8 mouse cellular contexts compared by ENCODE assay signal in the genomic region with DNA sequence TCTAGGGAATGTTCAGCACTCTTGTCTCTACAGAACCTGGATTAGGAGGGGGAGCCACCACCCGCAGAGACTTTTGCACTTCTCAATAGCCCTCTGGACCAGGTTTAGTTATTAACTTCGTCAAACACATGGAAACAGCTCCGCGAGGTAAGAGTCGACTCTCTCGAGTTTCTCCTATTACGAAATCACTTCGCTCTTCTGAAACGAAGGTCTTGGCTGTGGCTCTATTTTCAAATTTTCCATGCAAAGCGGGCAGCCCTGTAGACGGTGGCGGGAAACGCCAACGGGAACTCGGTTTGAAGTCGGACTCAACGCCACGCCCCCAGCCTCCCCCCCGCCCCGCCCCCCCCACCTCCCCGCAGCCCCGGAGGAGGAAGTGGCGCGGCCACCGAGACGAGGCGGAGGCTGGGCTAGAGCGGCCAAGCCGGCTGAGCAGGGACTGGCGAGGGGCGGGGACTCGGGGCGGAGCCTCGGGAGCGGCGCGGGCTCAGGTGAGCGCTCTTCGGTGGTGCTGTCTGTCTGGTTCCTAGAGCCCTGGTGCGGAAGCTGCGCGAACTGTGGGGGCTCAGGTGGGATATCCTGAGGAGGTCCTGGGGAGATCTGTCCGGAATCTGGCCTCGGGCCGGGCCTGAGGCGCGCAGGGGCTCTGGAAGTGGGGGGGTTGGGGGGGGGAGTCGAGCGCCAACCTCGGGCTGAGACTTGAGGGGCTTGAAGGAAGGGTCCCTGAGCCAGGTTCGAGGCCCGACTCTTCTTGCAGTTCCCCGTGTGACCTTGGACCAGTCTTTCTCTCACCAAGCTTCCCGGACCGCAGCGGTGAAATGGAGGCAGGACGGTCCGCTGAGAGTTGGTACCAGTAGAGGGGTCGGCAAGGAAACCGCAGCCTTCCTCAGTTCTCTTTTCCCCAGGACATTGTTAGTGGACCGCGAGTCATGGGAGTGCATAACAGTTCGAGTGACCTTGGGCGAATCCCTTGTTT. TPM values are rescaled to one million over a fixed set of nuclear protein-coding genes. Genes with fewer than 3 reads are reported as not detected.
A peak's percentile ranks its signal among the peaks of the same experiment; 100 is the strongest.
DNase-seq lines count a peak whose midpoint lies in the region; ATAC-seq lines count a peak whose summit lies in the region.

A gene (plus strand): TSS at position 449 of the 976 bp plus-strand sequence.

- peak within 1 kb of the TSS; percentile 50 for H3K4me3 ChIP-seq in intestine, embryonic 14.5 days (ENCODE audit: low read depth, low read length)

- peaks cover 13% of the 10 kb centered on the region for H3K36me3 ChIP-seq in intestine, embryonic 14.5 days (ENCODE audit: control insufficient read depth, insufficient read depth, low read length)

- H3K27me3 ChIP-seq in intestine, embryonic 14.5 days (replicated peaks; ENCODE audit: control insufficient read depth, insufficient read depth, low read length): no peaks in the 10 kb centered on the region

- H3K27ac ChIP-seq in intestine, embryonic 14.5 days (ENCODE audit: low read depth): peak within 1 kb of the TSS; percentile 83

- DNase-seq in adrenal gland, adult 18-20 months (ENCODE audit: low spot score in 2 of 2): peak; percentile 89 to 91
- peak; percentile 93 for DNase-seq in embryo, embryonic 11 days
- peak; percentile 93 for DNase-seq in gastrocnemius, postnatal 25 days
- peak; percentile 96 for DNase-seq in intestine, embryonic 14.5 days (ENCODE audit: low spot score)
- DNase-seq in left cerebral cortex, postnatal 14 days (ENCODE audit: low spot score in 2 of 2): peak; percentile 84 to 88
- DNase-seq in mesoderm, embryonic 11.5 days (ENCODE audit: low read depth, low spot score): peak; percentile 91
- peak; percentile 84 to 87 for DNase-seq in right cerebral cortex, postnatal 36 days (ENCODE audit: low spot score in 2 of 2)
- peak; percentile 96 for DNase-seq in yolk sac, embryonic 10.5 days (ENCODE audit: low spot score)

- H3K4me2 ChIP-seq in intestine, embryonic 14.5 days (ENCODE audit: low read length): peak within 1 kb of the TSS; percentile 78

- peaks cover 7% of the 10 kb centered on the region for H3K4me1 ChIP-seq in intestine, embryonic 14.5 days (replicated peaks; ENCODE audit: control insufficient read depth, insufficient read depth, low read length)

- no peaks in the 10 kb centered on the region for H3K9me3 ChIP-seq in intestine, embryonic 14.5 days (ENCODE audit: control insufficient read depth, low read length)

- intact Hi-C loops in left cerebral cortex, postnatal 14 days (cut with DNase I): no loop called here

- H3K9ac ChIP-seq in intestine, embryonic 14.5 days (ENCODE audit: low read length): peak within 1 kb of the TSS; percentile 53

- ATAC-seq in intestine, embryonic 14.5 days (replicated peaks; ENCODE audit: low FRiP score, low TSS enrichment, low read depth): peak; percentile 97

- WGBS in intestine, embryonic 14.5 days: 1% methylated on average over 63 of the region's 64 CpGs

RNA-seq across cellular contexts. Expression of the gene that starts here (rescaled TPM):
- total RNA-seq in adrenal gland, adult 18-20 months (2021): 10 to 100 TPM; 22.1 to 30.9 TPM
- total RNA-seq in gastrocnemius, postnatal 25 days (2021): 10 to 100 TPM in 1 of 2 experiments, 1 to 10 TPM in 1; 10.0 to 11.7 TPM
- 23.2 and 24.6 TPM in 2 replicates for polyA plus RNA-seq in intestine, embryonic 14.5 days (2014; fragmentation: Nextera tagmentation; extraction: Ambion mirVana)
- 10 to 100 TPM; 56.0 to 61.8 TPM for total RNA-seq in left cerebral cortex, postnatal 14 days (2021)

Comparison
In these comparisons a context has a peak if more than half of its experiments do, and no peak if none do; other contexts are left out.
1. Peak in every context shown above with its lines: DNase-seq, ATAC-seq, H3K4me3 ChIP-seq and H3K27ac ChIP-seq.